Mouse (Mus musculus) thymus, adult 2 months (tissue): Measurements from ENCODE around the gene Gm21750.

Experiments used
- CTCF ChIP-seq: fragments of 200-500 bp; IDR thresholded peaks from 2 replicates; pipeline ENCODE4 v1.5.1; 2012; ENCODE audit warnings: mild to moderate bottlenecking, control low read depth, low read length, moderate library complexity, borderline replicate concordance; ENCODE audit not compliant: control insufficient read depth, poor library complexity, insufficient read depth; ENCODE audit errors: extremely low read depth
- POLR2A ChIP-seq: fragments of 200-500 bp; IDR thresholded peaks from 2 replicates; pipeline ENCODE4 v1.6.1; 2012; ENCODE audit warnings: mild to moderate bottlenecking, low read length, control low read depth, moderate library complexity; ENCODE audit not compliant: control insufficient read depth, poor library complexity, insufficient read depth; ENCODE audit errors: extremely low read depth

GRCm38 (mm10) chr14:73709412-73710110, 48.5 kb downstream of the Gm21750 start:
- TF ChIP-seq POLR2A: no peak
- TF ChIP-seq CTCF: no peak
